Mouse (Mus musculus) intestine, embryonic 16.5 days (tissue): ENCODE measurements around the gene Wnk4. TPM values are rescaled to one million over a fixed set of nuclear protein-coding genes. Genes with fewer than 3 reads are reported as not detected.

Experiments used
- ATAC-seq: fragments of 200-750 bp; cut with Nextera tagmentation; 2 replicates; pipeline ENCODE4 v1.8.0; 2017; ENCODE audit warnings: moderate TSS enrichment, moderate library complexity
- H3K27ac ChIP-seq: fragments of 300-500 bp; sonication (generic); 2 replicates; pipeline ENCODE4 v1.5.1; 2014; ENCODE audit warnings: mild to moderate bottlenecking, low read length
- H3K27me3 ChIP-seq: fragments of 300-500 bp; sonication (generic); replicated peaks from 2 replicates; pipeline ENCODE4 v1.6.1; 2014; ENCODE audit warnings: low read length, control low read depth, mixed read lengths; ENCODE audit not compliant: control insufficient read depth, insufficient read depth
- H3K36me3 ChIP-seq: fragments of 300-500 bp; sonication (generic); 2 replicates; pipeline ENCODE4 v1.6.1; 2014; ENCODE audit warnings: low read length, control low read depth; ENCODE audit not compliant: control insufficient read depth, insufficient read depth
- H3K4me1 ChIP-seq: fragments of 300-500 bp; sonication (generic); 2 replicates; pipeline ENCODE4 v1.6.1; 2014; ENCODE audit warnings: low read length, control low read depth, mixed read lengths; ENCODE audit not compliant: control insufficient read depth, insufficient read depth
- H3K4me2 ChIP-seq: fragments of 300-500 bp; sonication (generic); 2 replicates; pipeline ENCODE4 v1.6.1; 2014; ENCODE audit warnings: low read depth, low read length, control low read depth
- H3K4me3 ChIP-seq: fragments of 300-500 bp; sonication (generic); 2 replicates; pipeline ENCODE4 v1.5.1; 2014; ENCODE audit warnings: mild to moderate bottlenecking, low read length
- H3K9ac ChIP-seq: fragments of 300-500 bp; sonication (generic); 2 replicates; pipeline ENCODE4 v1.6.1; 2014; ENCODE audit warnings: low read depth, low read length
- H3K9me3 ChIP-seq: fragments of 300-500 bp; sonication (generic); 2 replicates; pipeline ENCODE4 v1.6.1; 2016; ENCODE audit warnings: low read length, control low read depth; ENCODE audit not compliant: control insufficient read depth
- WGBS: fragments of 180-500 bp; shearing (Covaris S2); extraction: QIAGEN DNeasy Blood & Tissue Kit; methylation state at CpG from one replicate; pipeline ENCODE4 v1.1.7; 2014; 5-methylcytosine and 5-hydroxymethylcytosine counted together
- polyA plus RNA-seq: library from polyadenylated mRNA; unstranded; fragments of >200 nt; fragmentation: Nextera tagmentation; extraction: Ambion mirVana; gene quantifications from 2 replicates; pipeline ENCODE4 v1.2.1, GENCODE M21; 2015

Gene Wnk4
- polyA plus RNA-seq, 1 experiment from 2014 or later, result 10.2 TPM

DNA sequence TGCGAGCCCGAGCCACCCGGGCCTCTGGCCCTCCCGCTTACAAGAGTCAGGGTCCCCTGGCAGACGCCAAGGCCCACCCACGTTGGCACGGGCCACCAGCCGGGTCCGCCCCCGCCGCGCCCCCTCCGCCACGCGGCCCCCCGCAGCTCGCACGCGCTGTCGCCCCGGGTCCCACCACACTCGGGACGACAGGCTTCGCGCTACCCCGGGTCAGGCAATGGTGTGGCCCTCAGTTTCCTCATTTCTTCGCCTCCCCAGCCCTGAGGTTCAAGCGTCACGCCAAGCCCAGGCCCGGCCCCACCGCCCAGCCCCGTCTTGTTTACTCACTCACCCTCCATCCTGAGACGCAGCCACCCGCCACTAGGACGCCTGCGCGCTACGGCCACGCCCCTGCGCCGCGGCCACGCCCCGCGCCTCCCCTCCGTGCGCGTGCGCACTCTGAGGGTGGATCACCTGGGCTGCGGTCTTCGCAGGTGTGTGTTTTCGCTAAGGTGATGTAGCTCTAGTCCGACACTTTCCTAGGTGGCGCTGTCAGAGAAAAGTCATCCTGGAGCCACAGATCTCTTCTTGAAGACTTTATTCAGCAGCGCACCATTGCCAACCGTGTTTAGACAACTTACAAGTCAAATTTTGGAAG lies 34.2 kb upstream of the Wnk4 start, which contains the start of gene Ezh1:
Ezh1 (minus strand) TSS at position 399 of the 637 bp plus-strand sequence.
- Histone ChIP-seq H3K36me3 (no peaks in the 10 kb centered on the region), H3K9ac (peak within 1 kb of the TSS; percentile 88), H3K9me3 (no peaks in the 10 kb centered on the region), H3K4me3 (peak within 1 kb of the TSS; percentile 76), H3K27me3 (no peaks in the 10 kb centered on the region), H3K4me2 (peak within 1 kb of the TSS; percentile 66), H3K27ac (peak within 1 kb of the TSS; percentile 62), H3K4me1 (peaks cover 30% of the 10 kb centered on the region)
- 1% methylated on average over 56 of the region's 56 CpGs for WGBS
- peak; percentile 94 for ATAC-seq

- H3K9me3 ChIP-seq, result no peaks in the 10 kb centered on the region
- H3K4me3 ChIP-seq, result no peak overlapping the region
- 41% methylated on average over 8 of the region's 8 CpGs for WGBS
- peaks cover 37% of the 10 kb centered on the region for H3K4me1 ChIP-seq
- no peak for ATAC-seq
- H3K36me3 ChIP-seq, result no peaks in the 10 kb centered on the region
- H3K27ac ChIP-seq, result peak overlapping the region; percentile 93
- no peak overlapping the region for H3K4me2 ChIP-seq
- no peak overlapping the region for H3K9ac ChIP-seq
- H3K27me3 ChIP-seq, result no peaks in the 10 kb centered on the region
Measured at GRCm38 (mm10) chr11:101229361-101229900, 30.9 kb upstream of the Wnk4 start.

GRCm38 (mm10) chr11:101230061-101230511 lies 30.3 kb upstream of the Wnk4 start:
- Histone ChIP-seq H3K9ac (no peak overlapping the region), H3K4me2 (peak overlapping the region; percentile 51; the same call in 1 of the 2 replicates), H3K27ac (peak overlapping the region; percentile 93), H3K9me3 (no peaks in the 10 kb centered on the region), H3K4me3 (no peak overlapping the region), H3K4me1 (peaks cover 33% of the 10 kb centered on the region), H3K27me3 (no peaks in the 10 kb centered on the region), H3K36me3 (no peaks in the 10 kb centered on the region)
- no peak for ATAC-seq
- 47% methylated on average over 2 of the region's 2 CpGs for WGBS

- Histone ChIP-seq H3K27ac (peak overlapping the region; percentile 93), H3K4me2 (peak overlapping the region; percentile 51), H3K36me3 (no peaks in the 10 kb centered on the region), H3K4me3 (peak overlapping the region; percentile 28), H3K9me3 (no peaks in the 10 kb centered on the region), H3K4me1 (peaks cover 29% of the 10 kb centered on the region), H3K9ac (peak overlapping the region; percentile 53; the same call in 1 of the 2 replicates), H3K27me3 (no peaks in the 10 kb centered on the region)
- 28% methylated on average over 5 of the region's 5 CpGs for WGBS
- ATAC-seq, result no peak
Measured at GRCm38 (mm10) chr11:101230526-101230925, 29.8 kb upstream of the Wnk4 start.

- ATAC-seq, result peak; percentile 37
- Histone ChIP-seq H3K4me3 (peak overlapping the region; percentile 28), H3K36me3 (no peaks in the 10 kb centered on the region), H3K9ac (peak overlapping the region; percentile 53), H3K4me1 (peaks cover 29% of the 10 kb centered on the region), H3K27ac (peak overlapping the region; percentile 93), H3K27me3 (no peaks in the 10 kb centered on the region), H3K4me2 (peak overlapping the region; percentile 51), H3K9me3 (no peaks in the 10 kb centered on the region)
- 8% methylated on average over 18 of the region's 18 CpGs for WGBS
Measured at GRCm38 (mm10) chr11:101230991-101231871, 29.1 kb upstream of the Wnk4 start.

- H3K4me3 ChIP-seq, result peak overlapping the region; percentile 28
- no peaks in the 10 kb centered on the region for H3K36me3 ChIP-seq
- H3K4me1 ChIP-seq, result peaks cover 29% of the 10 kb centered on the region
- H3K9ac ChIP-seq, result peak overlapping the region; percentile 53
- H3K27me3 ChIP-seq, result no peaks in the 10 kb centered on the region
- WGBS, result 43% methylated on average over 6 of the region's 6 CpGs
- H3K9me3 ChIP-seq, result no peaks in the 10 kb centered on the region
- peak overlapping the region; percentile 93 for H3K27ac ChIP-seq
- peak; percentile 76 for ATAC-seq
- H3K4me2 ChIP-seq, result peak overlapping the region; percentile 51
Measured at GRCm38 (mm10) chr11:101232010-101232839, 28.1 kb upstream of the Wnk4 start.

DNA sequence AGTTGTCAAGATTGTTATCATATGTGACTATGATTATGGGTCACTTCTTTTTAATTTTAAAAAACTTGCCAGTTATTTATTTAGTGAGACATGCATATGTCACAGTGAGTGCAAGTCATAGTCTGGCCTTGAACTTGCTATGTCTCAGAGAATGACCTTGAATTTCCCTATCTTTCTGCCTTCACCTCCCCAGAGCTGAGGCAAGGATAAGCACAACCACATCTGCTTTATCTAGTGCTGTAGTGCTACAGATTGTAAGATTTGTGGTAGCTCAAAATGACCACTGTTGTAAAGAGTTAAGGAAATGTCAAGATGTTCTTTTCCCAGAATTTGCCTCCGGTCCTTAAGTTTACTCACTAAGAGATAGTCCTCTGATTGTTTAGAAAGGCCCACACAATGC lies 27.1 kb upstream of the Wnk4 start:
- no peaks in the 10 kb centered on the region for H3K36me3 ChIP-seq
- no peak overlapping the region for H3K9ac ChIP-seq
- no peaks in the 10 kb centered on the region for H3K9me3 ChIP-seq
- peaks cover 34% of the 10 kb centered on the region for H3K4me1 ChIP-seq
- WGBS, result 55% methylated on average over 1 of the region's 1 CpGs
- H3K27me3 ChIP-seq, result no peaks in the 10 kb centered on the region
- no peak overlapping the region for H3K27ac ChIP-seq
- ATAC-seq, result no peak
- no peak overlapping the region for H3K4me2 ChIP-seq
- no peak overlapping the region for H3K4me3 ChIP-seq

GRCm38 (mm10) chr11:101234124-101234523 lies 26.2 kb upstream of the Wnk4 start:
- H3K36me3 ChIP-seq, result no peaks in the 10 kb centered on the region
- peaks cover 37% of the 10 kb centered on the region for H3K4me1 ChIP-seq
- no peak for ATAC-seq
- no peak overlapping the region for H3K4me3 ChIP-seq
- H3K9me3 ChIP-seq, result no peaks in the 10 kb centered on the region
- no peak overlapping the region for H3K9ac ChIP-seq
- H3K27ac ChIP-seq, result no peak overlapping the region
- no peak overlapping the region for H3K4me2 ChIP-seq
- H3K27me3 ChIP-seq, result no peaks in the 10 kb centered on the region

DNA sequence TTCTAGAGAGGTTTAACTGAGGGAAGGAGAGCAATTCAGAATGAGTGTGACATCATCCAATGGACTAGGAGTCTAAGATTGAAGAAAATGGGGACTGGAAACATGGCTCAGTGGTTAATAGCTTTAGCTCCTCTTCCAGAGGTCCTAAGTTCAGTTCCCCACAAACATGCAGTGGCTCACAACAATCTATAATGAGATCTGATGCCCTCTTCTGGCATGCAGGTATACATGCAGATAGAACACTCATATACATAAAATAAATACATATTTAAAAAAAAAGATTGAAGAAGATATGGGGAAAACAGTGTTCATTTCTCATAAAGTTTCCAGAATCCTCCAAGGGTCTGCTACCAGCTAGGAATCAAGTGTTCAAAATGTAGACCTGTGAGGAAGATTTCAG lies 24.9 kb upstream of the Wnk4 start:
- H3K4me3 ChIP-seq, result no peak overlapping the region
- H3K27ac ChIP-seq, result no peak overlapping the region
- H3K36me3 ChIP-seq, result no peaks in the 10 kb centered on the region
- H3K4me1 ChIP-seq, result peaks cover 26% of the 10 kb centered on the region
- H3K9me3 ChIP-seq, result no peaks in the 10 kb centered on the region
- no peak for ATAC-seq
- no peak overlapping the region for H3K9ac ChIP-seq
- no peak overlapping the region for H3K4me2 ChIP-seq
- no peaks in the 10 kb centered on the region for H3K27me3 ChIP-seq
